Mouse (Mus musculus) lung, adult 18-20 months (tissue): ENCODE results near the gene Sae1.

Experiments
- DNase-seq, 2 experiments: peaks; one replicate each; pipeline ENCODE4 v3.0.0; 2022; ENCODE audit warnings: mixed read lengths in 2 of 2

The Sae1 gene

GRCm38 (mm10) chr7:16387160-16388041 is at the start of gene Sae1:
Sae1 (minus strand) TSS chr7:16387806.
- peak; percentile 96 to 98 for DNase-seq

- DNase-seq: no peak
Measured at GRCm38 (mm10) chr7:16435088-16435487, 47.5 kb upstream of the Sae1 start.

GRCm38 (mm10) chr7:16433352-16433971 is 45.9 kb upstream of the Sae1 start:
- DNase-seq: no peak

- DNase-seq: peak; percentile 82 to 87
Measured at GRCm38 (mm10) chr7:16426129-16426729, 38.6 kb upstream of the Sae1 start.

GRCm38 (mm10) chr7:16425721-16426120 is 38.1 kb upstream of the Sae1 start:
- DNase-seq: no peak

GRCm38 (mm10) chr7:16423731-16424130 is 36.1 kb upstream of the Sae1 start:
- DNase-seq: no peak

GRCm38 (mm10) chr7:16422222-16422856 is 34.7 kb upstream of the Sae1 start:
- DNase-seq: no peak

- DNase-seq: no peak
Measured at GRCm38 (mm10) chr7:16420493-16421118, 33.0 kb upstream of the Sae1 start.

- no peak for DNase-seq
Measured at GRCm38 (mm10) chr7:16418713-16419112, 31.1 kb upstream of the Sae1 start.

- peak; percentile 69 to 81 for DNase-seq
Measured at GRCm38 (mm10) chr7:16417141-16417771, 29.6 kb upstream of the Sae1 start.

- DNase-seq: peak; percentile 80 to 85
Measured at GRCm38 (mm10) chr7:16415426-16415825, 27.8 kb upstream of the Sae1 start.

GRCm38 (mm10) chr7:16412930-16413329 is 25.3 kb upstream of the Sae1 start:
- no peak for DNase-seq

- DNase-seq: no peak
Measured at GRCm38 (mm10) chr7:16412220-16412896, 24.8 kb upstream of the Sae1 start.

- no peak for DNase-seq
Measured at GRCm38 (mm10) chr7:16411100-16411499, 23.5 kb upstream of the Sae1 start.

- DNase-seq: no peak
Measured at GRCm38 (mm10) chr7:16406978-16407377, 19.4 kb upstream of the Sae1 start.

- peak; percentile 81 to 88 for DNase-seq
Measured at GRCm38 (mm10) chr7:16405516-16406351, 18.1 kb upstream of the Sae1 start.

- DNase-seq: peak; percentile 69 to 76
Measured at GRCm38 (mm10) chr7:16405073-16405455, 17.5 kb upstream of the Sae1 start.

GRCm38 (mm10) chr7:16404315-16405072 is 16.9 kb upstream of the Sae1 start:
- DNase-seq: no peak

- peak; percentile 39 to 42 for DNase-seq
Measured at GRCm38 (mm10) chr7:16402968-16403948, 15.7 kb upstream of the Sae1 start.
